Mouse (Mus musculus) MEL (cell line): ENCODE results near the gene Rbpj. TPM values are rescaled to one million over a fixed set of nuclear protein-coding genes. Genes with fewer than 3 reads are reported as not detected.

ENCODE experiments used
- DNase-seq: peaks from one replicate; pipeline ENCODE4 v3.0.0; 2011; ENCODE audit warnings: low read depth, low spot score
- H3K27ac ChIP-seq: 2 replicates; pipeline ENCODE4 v1.5.1; 2012; ENCODE audit warnings: low read depth, mild to moderate bottlenecking, control low read depth, low read length, moderate library complexity; ENCODE audit not compliant: control insufficient read depth
- H3K27me3 ChIP-seq, 2 experiments: fragments of 150-350 bp in 1 of 2; sonication (generic) in 1 of 2; 2 replicates each; pipeline ENCODE4 v1.6.1; 2012; ENCODE audit warnings: low read length in 2 of 2, mild to moderate bottlenecking in 2 of 2, improper control_type of control experiment in 1 of 2, moderate library complexity in 1 of 2; ENCODE audit not compliant: insufficient read depth in 2 of 2, control insufficient read depth in 1 of 2
- H3K36me3 ChIP-seq, 2 experiments: 2 replicates each; pipeline ENCODE4 v1.6.1; 2012 to 2014; ENCODE audit warnings: low read length in 2 of 2, improper control_type of control experiment in 1 of 2, inconsistent platforms in 1 of 2, mild to moderate bottlenecking in 1 of 2; ENCODE audit not compliant: insufficient read depth in 2 of 2, control insufficient read depth in 1 of 2
- H3K4me1 ChIP-seq, 2 experiments: fragments of 150-350 bp in 1 of 2; sonication (generic) in 1 of 2; 2 replicates each; pipeline ENCODE4 v1.6.1; 2012; ENCODE audit warnings: low read length in 2 of 2, improper control_type of control experiment in 1 of 2, mild to moderate bottlenecking in 1 of 2; ENCODE audit not compliant: insufficient read depth in 2 of 2, control insufficient read depth in 1 of 2
- H3K4me3 ChIP-seq, 2 experiments: fragments of 150-350 bp in 1 of 2; sonication (generic) in 1 of 2; 2 replicates each; pipeline ENCODE4 v1.5.1; 2012; ENCODE audit warnings: low read depth in 2 of 2, low read length in 2 of 2, mild to moderate bottlenecking in 2 of 2, moderate library complexity in 2 of 2, control low read depth in 1 of 2, improper control_type of control experiment in 1 of 2; ENCODE audit not compliant: control insufficient read depth in 1 of 2, insufficient read depth in 1 of 2
- H3K79me2 ChIP-seq: 2 replicates; pipeline ENCODE4 v1.6.1; 2012; ENCODE audit warnings: mild to moderate bottlenecking, low read length, moderate library complexity; ENCODE audit not compliant: control insufficient read depth, poor library complexity, insufficient read depth
- H3K9ac ChIP-seq: 2 replicates; pipeline ENCODE4 v1.6.1; 2012; ENCODE audit warnings: low read depth, mild to moderate bottlenecking, control low read depth, low read length, moderate library complexity; ENCODE audit not compliant: control insufficient read depth, poor library complexity, severe bottlenecking
- H3K9me3 ChIP-seq: fragments of 150-350 bp; sonication (generic); replicated peaks from 2 replicates; pipeline ENCODE4 v1.6.1; 2012; ENCODE audit warnings: mild to moderate bottlenecking, low read length, improper control_type of control experiment, moderate library complexity; ENCODE audit not compliant: insufficient read depth
- CHD2 ChIP-seq: IDR thresholded peaks from 2 replicates; pipeline ENCODE4 v1.6.1; 2011; ENCODE audit warnings: low read length, improper control_type of control experiment
- CTCF ChIP-seq, 3 experiments: IDR thresholded peaks in 2 of 3; conservative IDR thresholded peaks in 1 of 3; 2 replicates each; pipeline ENCODE4 v1.5.1; 2011 to 2012; ENCODE audit warnings: low read length in 3 of 3, low read depth in 2 of 3, mild to moderate bottlenecking in 2 of 3, improper control_type of control experiment in 1 of 3, inconsistent platforms in 1 of 3, mixed read lengths in 1 of 3, moderate library complexity in 1 of 3; ENCODE audit not compliant: control insufficient read depth in 1 of 3, insufficient read depth in 1 of 3, poor library complexity in 1 of 3, severe bottlenecking in 1 of 3
- ELF1 ChIP-seq: IDR thresholded peaks from 2 replicates; pipeline ENCODE4 v1.6.1; 2014; ENCODE audit warnings: low read depth, mild to moderate bottlenecking, inconsistent platforms, low read length, improper control_type of control experiment, moderate library complexity
- EP300 ChIP-seq, 2 experiments: IDR thresholded peaks; 2 replicates each; pipeline ENCODE4 v1.6.1; 2011; ENCODE audit warnings: improper control_type of control experiment in 2 of 2, low read length in 2 of 2, low read depth in 1 of 2, mild to moderate bottlenecking in 1 of 2
- ETS1 ChIP-seq: IDR thresholded peaks from 2 replicates; pipeline ENCODE4 v1.6.1; 2012; ENCODE audit warnings: low read depth, mild to moderate bottlenecking, inconsistent platforms, low read length, improper control_type of control experiment, moderate library complexity
- GATA1 ChIP-seq: IDR thresholded peaks from 2 replicates; pipeline ENCODE4 v1.6.1; 2011; ENCODE audit warnings: low read depth, low read length, improper control_type of control experiment
- JUND ChIP-seq: IDR thresholded peaks from 2 replicates; pipeline ENCODE4 v1.6.1; 2011; ENCODE audit warnings: low read depth, mild to moderate bottlenecking, improper control_type of control experiment, low read length
- MAX ChIP-seq: IDR thresholded peaks from 2 replicates; pipeline ENCODE4 v1.6.1; 2011; ENCODE audit warnings: low read length, improper control_type of control experiment
- MXI1 ChIP-seq: IDR thresholded peaks from 2 replicates; pipeline ENCODE4 v1.6.1; 2011; ENCODE audit warnings: mild to moderate bottlenecking, low read depth, low read length, improper control_type of control experiment
- MYB ChIP-seq: IDR thresholded peaks from 2 replicates; pipeline ENCODE4 v1.6.1; 2011; ENCODE audit warnings: mild to moderate bottlenecking, low read depth, low read length, improper control_type of control experiment
- MYC ChIP-seq: IDR thresholded peaks from 2 replicates; pipeline ENCODE4 v1.6.1; 2011; ENCODE audit warnings: low read depth, mild to moderate bottlenecking, low read length, improper control_type of control experiment, moderate library complexity
- NELFE ChIP-seq: IDR thresholded peaks from 2 replicates; pipeline ENCODE4 v1.6.1; 2011; ENCODE audit warnings: low read depth, low read length, improper control_type of control experiment
- POLR2A ChIP-seq, 2 experiments: IDR thresholded peaks; 2 replicates each; pipeline ENCODE4 v1.6.1; 2011 to 2012; ENCODE audit warnings: low read length in 2 of 2, mild to moderate bottlenecking in 2 of 2, control low read depth in 1 of 2, improper control_type of control experiment in 1 of 2, low read depth in 1 of 2, moderate library complexity in 1 of 2; ENCODE audit not compliant: control insufficient read depth in 1 of 2, insufficient read depth in 1 of 2, poor library complexity in 1 of 2
- POLR2AphosphoS5 ChIP-seq: IDR thresholded peaks from 2 replicates; pipeline ENCODE4 v1.6.1; 2012; ENCODE audit warnings: low read depth, borderline replicate concordance, mild to moderate bottlenecking, inconsistent platforms, low read length, moderate library complexity, mixed read lengths
- RAD21 ChIP-seq: IDR thresholded peaks from 2 replicates; pipeline ENCODE4 v1.6.1; 2011; ENCODE audit warnings: mild to moderate bottlenecking, low read depth, low read length, improper control_type of control experiment
- RCOR1 ChIP-seq: IDR thresholded peaks from 2 replicates; pipeline ENCODE4 v1.6.1; 2012; ENCODE audit warnings: low read depth, mild to moderate bottlenecking, inconsistent platforms, low read length, improper control_type of control experiment
- SIN3A ChIP-seq: IDR thresholded peaks from 2 replicates; pipeline ENCODE4 v1.6.1; 2012; ENCODE audit warnings: low read length, improper control_type of control experiment, inconsistent platforms
- SMC3 ChIP-seq: IDR thresholded peaks from 2 replicates; pipeline ENCODE4 v1.6.1; 2011; ENCODE audit warnings: low read depth, low read length, improper control_type of control experiment
- TAL1 ChIP-seq: IDR thresholded peaks from 2 replicates; pipeline ENCODE4 v1.6.1; 2012; ENCODE audit warnings: mild to moderate bottlenecking, inconsistent platforms, low read length, moderate library complexity, mixed read lengths
- TBP ChIP-seq: IDR thresholded peaks from 2 replicates; pipeline ENCODE4 v1.8.0; 2011; ENCODE audit warnings: low read depth, low read length, improper control_type of control experiment
- ZC3H11A ChIP-seq: IDR thresholded peaks from 2 replicates; pipeline ENCODE4 v1.6.1; 2012; ENCODE audit warnings: low read depth, mild to moderate bottlenecking, inconsistent platforms, low read length, improper control_type of control experiment
- ZKSCAN1 ChIP-seq: IDR thresholded peaks from 2 replicates; pipeline ENCODE4 v1.6.1; 2012; ENCODE audit warnings: low read depth, mild to moderate bottlenecking, inconsistent platforms, low read length, improper control_type of control experiment, moderate library complexity
- ZMIZ1 ChIP-seq: IDR thresholded peaks from 2 replicates; pipeline ENCODE4 v1.6.1; 2012; ENCODE audit warnings: low read depth, mild to moderate bottlenecking, inconsistent platforms, low read length, improper control_type of control experiment, moderate library complexity
- ZNF384 ChIP-seq: IDR thresholded peaks from 2 replicates; pipeline ENCODE4 v1.6.1; 2012; ENCODE audit warnings: low read depth, mild to moderate bottlenecking, inconsistent platforms, low read length, improper control_type of control experiment
- polyA plus RNA-seq, 2 experiments: library from polyadenylated mRNA; stranded (reverse) in 1 of 2; unstranded in 1 of 2; fragments of >175 nt in 1 of 2; fragments of >200 nt in 1 of 2; gene quantifications; 2 replicates each; pipeline versions ENCODE4 v1.2.1 to v1.2.4; 2012; ENCODE audit warnings: low replicate concordance in 2 of 2, low read depth in 1 of 2; ENCODE audit not compliant: insufficient read length in 2 of 2, insufficient read depth in 1 of 2, missing spikeins in 1 of 2
- total RNA-seq: library from RNA; depleted of rRNA; stranded (reverse); fragments of 300-350 nt; gene quantifications from 2 replicates; pipeline ENCODE4 v1.2.3, GENCODE M21; 2012

The Rbpj gene
- total and polyA plus RNA-seq, 3 experiments, result 6.0 to 34.5 (median 19.1) TPM

- Histone ChIP-seq H3K36me3 (peaks cover 0 to 19% of the 10 kb centered on the region in 2 experiments; a peak in 2 of 4 replicates), H3K79me2 (peaks cover 52% of the 10 kb centered on the region), H3K27ac (no peak overlapping the region), H3K27me3 (no peaks in the 10 kb centered on the region), H3K9ac (no peak overlapping the region), H3K9me3 (no peaks in the 10 kb centered on the region), H3K4me3 (no peak overlapping the region), H3K4me1 (peaks cover 5 to 12% of the 10 kb centered on the region in 2 experiments; a peak in 3 of 4 replicates)
- TF ChIP-seq TAL1 (no peak), CHD2 (no peak), GATA1 (no peak), SIN3A (no peak), SMC3 (peak; percentile 59), POLR2AphosphoS5 (no peak), JUND (no peak), ZNF384 (no peak), MXI1 (no peak), ZC3H11A (0 out of 2 replicates have a peak, but pooled peaks have one; percentile 11), ETS1 (no peak), TBP (no peak), ZMIZ1 (no peak), NELFE (no peak), CTCF (IDR thresholded peaks at IDR 0.05 in 2 of 3, conservative IDR thresholded peaks at IDR 0.05 in 1 of 3; ENCODE audit: control insufficient read depth in 1 of 3, insufficient read depth in 1 of 3, low read depth in 2 of 3, low read length in 3 of 3, poor library complexity in 1 of 3, severe bottlenecking in 1 of 3) (peak in 2 of 3 experiments; percentile 4 to 63; a peak in 2 of 6 replicates), POLR2A (IDR thresholded peaks at IDR 0.05; ENCODE audit: control insufficient read depth in 1 of 2, insufficient read depth in 1 of 2, low read depth in 1 of 2, low read length in 2 of 2, poor library complexity in 1 of 2) (no peak), RAD21 (peak; percentile 44), MYC (no peak), RCOR1 (no peak)
- peak; percentile 51 for DNase-seq
Observed at GRCm38 (mm10) chr5:53598510-53598909, 132.6 kb downstream of the Rbpj start.

- no peak overlapping the region for H3K9ac ChIP-seq
- H3K9me3 ChIP-seq, result no peaks in the 10 kb centered on the region
- no peak for DNase-seq
- peaks cover 54% of the 10 kb centered on the region for H3K79me2 ChIP-seq
- no peaks in the 10 kb centered on the region for H3K27me3 ChIP-seq
- H3K4me1 ChIP-seq, result peaks cover 2 to 10% of the 10 kb centered on the region in 2 experiments; a peak in 3 of 4 replicates
- H3K27ac ChIP-seq, result no peak overlapping the region
- H3K4me3 ChIP-seq, result no peak overlapping the region
- H3K36me3 ChIP-seq, result peaks cover 0 to 16% of the 10 kb centered on the region in 2 experiments; a peak in 2 of 4 replicates
- TF ChIP-seq ZNF384 (peak; percentile 83), ZC3H11A (no peak), ELF1 (no peak), RCOR1 (peak; percentile 61; the same call in 1 of the 2 replicates), EP300 (IDR thresholded peaks at IDR 0.05; ENCODE audit: low read depth in 1 of 2, low read length in 2 of 2) (peak; percentile 12 to 41; a peak in 2 of 4 replicates), SMC3 (no peak), CHD2 (no peak), MYB (no peak), MAX (no peak), TAL1 (no peak), ZKSCAN1 (no peak), ETS1 (0 out of 2 replicates have a peak, but pooled peaks have one; percentile 12)
Observed at GRCm38 (mm10) chr5:53599116-53599515, 133.2 kb downstream of the Rbpj start.
